Mouse (Mus musculus) megakaryocyte, embryonic 14.5 days (primary cell): ENCODE measurements around the gene Lipt2.

ENCODE experiments used
- FLI1 ChIP-seq: IDR thresholded peaks from 2 replicates; pipeline ENCODE4 v1.6.1; 2012; ENCODE audit warnings: low read length, inconsistent platforms, mixed read lengths
- GATA1 ChIP-seq: IDR thresholded peaks from 3 replicates; pipeline ENCODE4 v1.6.1; 2012; ENCODE audit warnings: mixed read lengths, low read length, inconsistent platforms, borderline replicate concordance

GRCm38 (mm10) chr7:100125166-100125565 lies 33.9 kb upstream of the Lipt2 start:
- no peak for TF ChIP-seq GATA1
- TF ChIP-seq FLI1 = no peak
